Mouse (Mus musculus) stomach, postnatal 0 days (tissue): Measurements from ENCODE around the gene Rragd. TPM values are rescaled to one million over a fixed set of nuclear protein-coding genes. Genes with fewer than 3 reads are reported as not detected.

ENCODE experiments used
- ATAC-seq: fragments of 200-750 bp; cut with Nextera tagmentation; 2 replicates; pipeline ENCODE4 v1.8.0; 2017; ENCODE audit not compliant: low FRiP score, low TSS enrichment
- DNase-seq: peaks from one replicate; pipeline ENCODE4 v3.0.0-alpha.2; 2016; ENCODE audit warnings: low spot score
- H3K27ac ChIP-seq: fragments of 300-500 bp; sonication (generic); replicated peaks from 2 replicates; pipeline ENCODE4 v1.5.1; 2014; ENCODE audit warnings: mild to moderate bottlenecking, control low read depth
- H3K27me3 ChIP-seq: fragments of 300-500 bp; sonication (generic); 2 replicates; pipeline ENCODE4 v1.6.1; 2014; ENCODE audit warnings: low read length; ENCODE audit not compliant: control insufficient read depth, insufficient read depth
- H3K36me3 ChIP-seq: fragments of 300-500 bp; sonication (generic); 2 replicates; pipeline ENCODE4 v1.6.1; 2014; ENCODE audit warnings: low read length, mixed read lengths; ENCODE audit not compliant: control insufficient read depth, insufficient read depth
- H3K4me1 ChIP-seq: fragments of 300-500 bp; sonication (generic); replicated peaks from 2 replicates; pipeline ENCODE4 v1.6.1; 2014; ENCODE audit warnings: antibody characterized with exemption; ENCODE audit not compliant: control insufficient read depth, insufficient read depth
- H3K4me2 ChIP-seq: fragments of 300-500 bp; sonication (generic); replicated peaks from 2 replicates; pipeline ENCODE4 v1.6.1; 2014; ENCODE audit warnings: low read depth, mild to moderate bottlenecking, control low read depth, moderate library complexity
- H3K4me3 ChIP-seq: fragments of 300-500 bp; sonication (generic); 2 replicates; pipeline ENCODE4 v1.5.1; 2014; ENCODE audit warnings: low read depth, low read length, control low read depth
- H3K9ac ChIP-seq: fragments of 300-500 bp; sonication (generic); 2 replicates; pipeline ENCODE4 v1.6.1; 2014; ENCODE audit warnings: mild to moderate bottlenecking, low read length, control low read depth, mixed read lengths
- H3K9me3 ChIP-seq: fragments of 300-500 bp; sonication (generic); 2 replicates; pipeline ENCODE4 v1.6.1; 2016; ENCODE audit warnings: low read length; ENCODE audit not compliant: control insufficient read depth
- CTCF ChIP-seq: IDR thresholded peaks from 2 replicates; pipeline ENCODE4 v1.5.1; 2016; ENCODE audit warnings: antibody characterized with exemption, low read depth, mild to moderate bottlenecking, moderate library complexity
- EP300 ChIP-seq: optimal IDR thresholded peaks from 2 replicates; pipeline ENCODE3; 2016; ENCODE audit warnings: antibody characterized with exemption
- WGBS: fragments of 180-500 bp; shearing (Covaris S2); extraction: QIAGEN DNeasy Blood & Tissue Kit; methylation state at CpG from one replicate; pipeline ENCODE4 v1.1.7; 2014; 5-methylcytosine and 5-hydroxymethylcytosine counted together
- polyA plus RNA-seq: library from polyadenylated mRNA; unstranded; fragments of >200 nt; fragmentation: Nextera tagmentation; extraction: Ambion mirVana; gene quantifications from 2 replicates; pipeline ENCODE4 v1.2.1, GENCODE M21; 2015

Rragd gene
- polyA plus RNA-seq, 1 experiment from 2014 or later: 1.7 TPM

DNA sequence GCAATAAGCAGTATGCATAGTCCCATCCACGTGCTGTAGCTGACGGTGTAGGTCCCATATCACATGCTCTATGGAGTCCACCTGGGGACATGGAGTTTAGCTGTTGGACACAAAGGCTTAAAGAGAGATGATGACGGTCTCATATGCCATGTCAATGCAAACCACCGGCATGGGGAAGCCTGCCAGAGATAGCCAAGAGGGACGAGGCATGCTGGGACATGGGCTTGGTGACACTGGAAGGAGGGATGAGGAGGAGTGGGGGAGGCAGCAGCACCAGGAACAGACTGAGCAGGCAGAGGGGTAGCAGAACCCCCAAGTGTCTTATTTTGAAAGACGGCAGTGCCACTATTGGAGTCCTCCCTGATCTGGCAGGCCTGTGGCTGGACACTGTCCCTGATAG, 85.0 kb downstream of the Rragd start:
- Histone ChIP-seq H3K27me3 (no peaks in the 10 kb centered on the region), H3K4me1 (no peaks in the 10 kb centered on the region), H3K36me3 (no peaks in the 10 kb centered on the region), H3K9ac (no peak overlapping the region), H3K9me3 (no peaks in the 10 kb centered on the region), H3K4me2 (no peak overlapping the region), H3K4me3 (no peak overlapping the region), H3K27ac (no peak overlapping the region)
- WGBS: 90% methylated on average over 6 of the region's 6 CpGs
- DNase-seq (no peak), ATAC-seq (no peak)
- TF ChIP-seq EP300 (no peak), CTCF (no peak)

- H3K4me2 ChIP-seq: no peak overlapping the region
- H3K4me3 ChIP-seq: no peak overlapping the region
- H3K9me3 ChIP-seq: no peaks in the 10 kb centered on the region
- DNase-seq (no peak), ATAC-seq (no peak)
- H3K4me1 ChIP-seq: no peaks in the 10 kb centered on the region
- no peak overlapping the region for H3K27ac ChIP-seq
- no peaks in the 10 kb centered on the region for H3K36me3 ChIP-seq
- H3K9ac ChIP-seq: no peak overlapping the region
- no peaks in the 10 kb centered on the region for H3K27me3 ChIP-seq
- 64% methylated on average over 6 of the region's 6 CpGs for WGBS
- TF ChIP-seq CTCF (no peak), EP300 (no peak)
Measured at GRCm38 (mm10) chr4:33068894-33069293, 86.1 kb downstream of the Rragd start.

GRCm38 (mm10) chr4:33070326-33070725, 87.5 kb downstream of the Rragd start:
- Histone ChIP-seq H3K27ac (no peak overlapping the region), H3K27me3 (no peaks in the 10 kb centered on the region), H3K36me3 (no peaks in the 10 kb centered on the region), H3K4me3 (no peak overlapping the region), H3K9ac (no peak overlapping the region), H3K9me3 (no peaks in the 10 kb centered on the region), H3K4me2 (no peak overlapping the region), H3K4me1 (no peaks in the 10 kb centered on the region)
- no peak for DNase-seq
- ATAC-seq: no peak
- no peak for TF ChIP-seq EP300
- no peak for TF ChIP-seq CTCF
- WGBS: 93% methylated on average over 6 of the region's 6 CpGs

GRCm38 (mm10) chr4:33071337-33071736, 88.5 kb downstream of the Rragd start:
- TF ChIP-seq EP300 (no peak), CTCF (no peak)
- H3K4me3 ChIP-seq: no peak overlapping the region
- H3K4me1 ChIP-seq: no peaks in the 10 kb centered on the region
- 77% methylated on average over 6 of the region's 6 CpGs for WGBS
- no peaks in the 10 kb centered on the region for H3K27me3 ChIP-seq
- H3K9me3 ChIP-seq: no peaks in the 10 kb centered on the region
- no peak overlapping the region for H3K9ac ChIP-seq
- DNase-seq: no peak
- no peak for ATAC-seq
- H3K27ac ChIP-seq: no peak overlapping the region
- H3K36me3 ChIP-seq: no peaks in the 10 kb centered on the region
- no peak overlapping the region for H3K4me2 ChIP-seq

Other genes with a start within 250 kb of the Rragd start
- 87.8 and 88.1 TPM in 2 replicates for gene Lyrm2, start 182.8 kb upstream of the Rragd start, polyA plus RNA-seq
- 2.2 and 2.3 TPM in 2 replicates for gene Ankrd6, start 32.2 kb upstream of the Rragd start, polyA plus RNA-seq
- 35.1 TPM in 2 replicates for gene Ube2j1, start 48.4 kb downstream of the Rragd start, polyA plus RNA-seq
- 0.05 and 0.12 TPM in 2 replicates for gene Gabrr2, start 80.0 kb downstream of the Rragd start, polyA plus RNA-seq
- gene Gabrr1, start 149.5 kb downstream of the Rragd start, polyA plus RNA-seq: not detected in 2 replicates
- 1.7 and 1.9 TPM in 2 replicates for gene Pm20d2, start 206.7 kb downstream of the Rragd start, polyA plus RNA-seq
- gene Srsf12, start 226.0 kb downstream of the Rragd start, polyA plus RNA-seq: 2.2 and 2.6 TPM in 2 replicates